Mouse (Mus musculus) activated CD4-positive, CD25-positive, alpha-beta regulatory T cell, adult 4 months (primary cell): ENCODE data around the gene Ctnnbip1. TPM values are rescaled to one million over a fixed set of nuclear protein-coding genes. Genes with fewer than 3 reads are reported as not detected.

Source experiments
- ATAC-seq: one replicate; pipeline ENCODE4 v1.8.0; 2017
- polyA plus RNA-seq, 2 experiments: library from polyadenylated mRNA; unstranded; fragments of 100-300 nt; shearing (Covaris generic); gene quantifications; one replicate each; pipeline ENCODE4 v1.2.1; 2017

The Ctnnbip1 gene
- polyA plus RNA-seq, 2 experiments from 2014 or later = 0.28 to 1.4 TPM

GRCm38 (mm10) chr4:149562905-149563347 is 44.9 kb downstream of the Ctnnbip1 start:
- ATAC-seq = no peak

DNA sequence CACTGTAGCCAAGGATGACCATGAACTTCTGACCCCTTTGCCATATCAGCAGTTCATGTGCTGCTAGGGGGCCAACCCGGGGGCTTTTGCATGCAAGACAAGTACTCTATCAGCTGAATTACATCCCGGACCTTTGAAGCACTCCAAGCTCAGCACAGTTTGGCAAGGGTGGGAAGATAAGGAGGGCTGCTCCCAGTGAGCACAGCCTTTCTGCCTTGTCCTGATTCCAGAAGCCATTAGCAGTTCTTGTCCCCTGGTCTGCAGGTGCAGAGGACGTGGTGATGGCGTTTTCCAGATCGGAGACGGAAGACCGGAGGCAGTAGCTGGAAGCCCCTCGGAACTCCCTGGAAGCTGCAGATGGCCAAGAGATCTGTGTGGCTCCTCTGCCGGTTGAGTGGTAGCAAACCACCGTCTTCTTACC is 45.9 kb downstream of the Ctnnbip1 start:
- ATAC-seq = no peak

DNA sequence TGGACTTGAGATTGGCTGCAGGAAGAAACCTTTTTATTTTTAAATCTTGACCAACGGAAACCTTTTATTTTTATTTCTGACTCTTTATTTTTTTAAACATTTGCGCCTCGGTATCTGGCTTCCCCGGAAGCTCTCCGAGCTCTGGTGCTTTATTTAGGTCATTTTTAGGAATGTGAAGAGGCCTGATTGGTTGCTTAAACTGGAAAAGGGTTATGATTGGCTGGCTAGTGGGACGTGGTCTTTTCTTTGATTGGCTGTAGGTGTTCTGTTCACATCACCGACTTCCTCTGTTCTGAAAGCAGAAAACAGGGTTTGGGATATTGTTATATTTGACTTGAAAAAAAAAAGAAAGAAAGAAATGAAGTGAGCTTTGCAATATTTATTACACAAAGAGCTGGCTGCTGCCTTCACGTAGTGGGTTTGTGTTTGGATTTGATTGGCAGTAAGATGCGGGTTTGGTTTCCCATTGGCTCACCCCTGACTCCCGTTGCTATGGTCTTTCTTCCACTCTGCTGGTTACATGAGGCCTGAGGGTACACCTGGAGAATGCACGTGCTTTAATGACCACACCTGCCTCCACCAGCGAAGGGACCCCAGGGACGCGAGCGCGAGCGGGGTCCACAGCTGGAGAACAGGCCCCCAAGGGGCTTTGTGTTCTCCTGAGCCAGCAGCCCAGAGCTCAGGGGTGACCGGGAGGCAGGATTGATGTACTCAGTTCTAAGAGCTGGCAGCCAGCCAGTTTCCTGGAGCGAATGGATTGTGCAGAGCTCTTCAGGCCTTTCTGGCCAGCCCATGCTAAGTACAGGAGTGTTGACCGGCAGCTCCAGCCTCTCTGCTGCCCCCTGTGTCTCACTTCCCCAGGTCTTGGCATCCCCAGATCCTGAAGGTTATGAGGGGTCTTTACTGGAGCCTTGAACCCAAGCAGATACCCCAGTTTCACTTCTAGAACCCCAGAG is 46.7 kb downstream of the Ctnnbip1 start:
- ATAC-seq = no peak

DNA sequence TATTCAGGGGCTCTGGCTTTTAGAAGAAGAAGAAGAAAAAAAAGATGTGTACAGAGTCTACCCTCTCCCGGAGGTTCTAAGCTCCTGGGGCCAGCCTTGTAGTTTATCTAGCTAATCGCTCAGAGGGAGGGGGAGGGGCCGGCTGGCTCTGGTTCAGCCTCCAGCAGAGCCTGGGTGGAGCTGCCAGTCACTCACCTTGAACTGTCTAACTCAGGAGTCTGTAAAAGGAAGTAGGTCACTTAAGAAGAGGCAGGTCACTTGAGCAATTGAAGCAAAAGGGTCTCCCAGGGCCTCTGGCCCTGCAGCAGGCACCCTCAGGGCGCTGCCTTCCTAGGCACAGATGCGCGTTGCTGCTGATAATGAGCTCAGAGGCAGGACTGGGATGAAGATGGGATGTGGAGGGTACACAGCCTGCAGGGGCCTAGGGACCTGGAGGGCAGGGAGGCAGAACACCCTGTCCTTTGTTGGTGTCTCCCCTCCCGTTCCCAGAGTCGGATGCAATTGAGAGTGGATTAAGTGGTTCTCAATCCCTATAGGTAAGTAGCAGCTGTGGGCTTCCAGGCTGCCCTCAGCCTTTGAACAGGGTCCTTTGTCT is 49.5 kb downstream of the Ctnnbip1 start:
- no peak for ATAC-seq

- no peak for ATAC-seq
These were observed 50.6 kb downstream of the Ctnnbip1 start for GRCm38 (mm10) chr4:149568622-149569021.

DNA sequence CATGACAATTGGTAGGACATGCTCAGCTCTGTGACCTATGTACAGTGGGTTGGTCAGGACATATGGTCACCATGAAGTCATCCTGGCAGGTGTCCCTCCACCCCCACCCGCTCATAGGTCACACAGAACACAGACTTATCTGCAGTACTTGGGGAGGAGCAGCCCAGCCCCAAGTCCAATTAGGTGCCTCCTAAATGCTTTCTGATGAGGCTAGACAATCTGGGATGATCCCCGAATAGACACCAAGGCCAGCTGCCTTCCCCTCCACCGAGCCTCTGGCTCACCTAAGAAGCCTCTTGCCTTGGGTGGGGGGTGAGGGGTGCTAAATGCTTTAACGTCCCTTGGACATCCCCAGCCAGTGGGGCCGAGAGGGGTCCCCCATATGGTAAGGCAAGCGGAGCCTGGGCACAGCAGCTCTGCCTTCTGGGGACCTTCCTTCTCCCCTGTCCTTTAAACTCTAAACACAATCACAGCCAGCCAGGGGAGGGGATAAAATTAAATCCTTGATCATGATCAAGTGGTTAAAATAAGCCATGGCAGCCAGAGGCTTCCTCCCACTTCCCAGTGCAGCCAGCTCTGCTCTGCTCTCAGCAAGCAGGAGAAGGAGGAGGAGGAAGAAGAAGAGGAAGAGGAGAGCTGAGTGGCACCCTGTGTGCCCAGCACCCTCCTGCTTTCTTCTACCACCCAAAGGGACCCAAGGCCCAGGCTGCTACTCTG is 51.9 kb downstream of the Ctnnbip1 start:
- no peak for ATAC-seq

- ATAC-seq = no peak
These were observed 52.4 kb downstream of the Ctnnbip1 start for GRCm38 (mm10) chr4:149570498-149570863.

- ATAC-seq = no peak
These were observed 53.2 kb downstream of the Ctnnbip1 start for GRCm38 (mm10) chr4:149571209-149571608.

DNA sequence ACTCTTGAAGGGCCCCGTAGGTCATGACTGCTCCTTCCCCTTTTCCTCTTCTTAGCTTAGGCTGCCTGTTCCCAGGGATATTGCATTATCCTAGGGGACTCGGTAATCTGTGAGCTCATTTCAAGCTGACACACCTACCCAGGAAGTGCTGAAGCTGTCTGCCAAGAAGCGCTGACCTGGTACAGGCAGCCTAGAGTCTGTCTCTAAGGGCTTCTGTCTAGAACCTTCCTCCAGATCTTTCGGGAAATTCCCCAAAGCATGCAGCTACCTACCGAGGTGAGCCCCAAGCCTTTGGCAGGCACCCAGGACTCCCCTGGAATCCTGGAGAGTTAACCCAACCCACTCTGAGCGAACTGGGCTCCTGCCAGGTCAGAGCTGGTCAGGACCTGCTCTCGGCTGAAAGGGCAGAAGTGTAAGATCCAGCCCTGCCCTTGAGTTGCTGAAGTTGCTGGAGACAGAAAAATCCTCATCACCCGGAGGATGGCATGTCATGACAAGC is 53.7 kb downstream of the Ctnnbip1 start:
- ATAC-seq = no peak

DNA sequence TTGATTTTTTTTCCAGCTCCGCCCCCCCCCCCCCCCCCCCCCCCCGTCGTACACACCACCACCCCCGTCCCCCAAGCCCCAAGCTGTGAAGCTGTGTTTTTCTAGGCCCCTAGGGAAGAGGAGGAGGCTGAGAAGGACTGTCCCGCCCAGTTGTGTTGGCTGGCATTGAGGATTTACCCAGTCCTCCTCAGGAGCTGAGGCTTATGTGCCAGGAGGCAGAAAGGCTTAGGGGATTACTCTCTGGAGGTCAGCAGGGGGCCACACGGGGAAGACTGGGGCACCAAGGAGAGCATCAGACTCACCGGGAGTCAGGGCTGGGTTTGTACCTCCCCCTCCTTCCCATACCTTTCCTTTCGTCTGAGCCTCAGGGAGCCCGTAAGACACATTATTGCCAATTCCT is 54.4 kb downstream of the Ctnnbip1 start:
- ATAC-seq = no peak

GRCm38 (mm10) chr4:149572851-149573250 is 54.8 kb downstream of the Ctnnbip1 start:
- no peak for ATAC-seq

GRCm38 (mm10) chr4:149574391-149574821 is 56.4 kb downstream of the Ctnnbip1 start:
- ATAC-seq = no peak

DNA sequence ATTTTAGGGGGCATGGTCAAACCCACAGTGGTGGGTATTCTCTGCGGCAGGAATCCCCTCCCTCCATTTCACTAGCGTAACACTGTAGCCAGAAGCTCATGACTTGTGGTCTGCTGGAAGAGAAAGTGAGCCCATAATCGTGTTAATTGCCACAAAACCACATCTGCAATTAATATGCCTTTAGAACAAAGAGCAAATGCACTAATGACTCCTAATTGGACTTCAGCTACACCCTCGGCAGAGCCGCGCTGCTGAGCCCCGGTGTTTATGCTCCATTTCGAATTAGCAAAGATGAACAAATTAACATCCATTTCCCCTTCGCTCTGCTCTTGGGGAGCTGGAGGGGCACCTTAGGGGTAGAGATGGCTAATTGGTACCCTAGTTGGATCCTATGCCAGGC is 58.0 kb downstream of the Ctnnbip1 start:
- ATAC-seq = no peak

DNA sequence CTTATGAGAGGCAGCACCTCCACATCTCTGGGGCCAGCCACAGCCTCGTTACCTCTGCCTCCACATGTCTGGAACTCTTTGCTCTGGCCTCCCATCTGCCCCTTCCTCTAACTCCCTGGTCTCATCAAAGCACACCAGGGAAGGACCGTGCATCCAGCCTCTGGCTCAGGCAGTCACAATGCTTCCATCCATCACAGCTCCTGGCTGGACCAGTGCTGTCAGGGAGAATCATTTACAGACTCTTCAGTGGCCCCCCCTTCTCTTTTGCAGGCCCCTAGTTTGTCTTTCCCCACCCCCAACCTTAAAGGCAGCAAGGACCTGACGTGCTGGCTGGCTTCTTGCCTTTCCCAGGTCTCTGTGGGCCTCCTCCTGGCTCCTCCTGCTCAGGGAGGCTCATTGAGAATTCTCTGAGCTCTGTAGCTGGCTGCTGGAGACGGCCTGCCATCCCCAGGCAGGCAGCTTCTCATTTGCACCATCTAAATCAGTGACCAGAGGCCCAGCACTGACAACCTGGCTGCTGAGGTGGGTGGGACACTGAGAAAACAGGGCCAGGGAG is 59.0 kb downstream of the Ctnnbip1 start:
- no peak for ATAC-seq

DNA sequence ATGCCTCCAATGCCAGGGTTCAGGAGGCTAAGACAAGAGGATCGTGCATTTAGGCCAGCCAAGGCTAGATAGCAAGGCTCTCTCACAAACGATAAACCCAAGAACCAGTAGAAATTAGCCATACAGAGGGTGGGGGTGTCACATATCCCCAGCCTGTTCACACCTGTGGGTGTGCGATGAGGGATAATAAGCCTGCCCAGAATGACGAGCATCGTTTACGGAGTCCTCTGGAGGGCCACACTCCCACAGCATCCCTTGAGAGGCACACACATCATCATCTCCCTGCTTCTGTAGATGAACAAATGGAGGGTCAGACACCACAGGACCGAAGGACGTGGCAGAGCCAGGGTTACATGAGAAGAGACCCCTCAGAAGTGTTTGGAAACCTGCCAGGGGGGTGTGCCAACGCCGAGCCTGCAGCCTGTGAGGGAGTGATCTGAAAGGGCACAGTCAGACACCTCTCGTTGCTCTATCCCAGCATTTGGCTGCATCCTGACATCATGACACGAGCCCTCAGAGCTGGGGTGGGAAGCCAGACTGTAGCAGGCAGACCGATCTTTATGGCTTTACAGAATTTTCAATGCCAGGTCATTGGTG is 60.1 kb downstream of the Ctnnbip1 start:
- ATAC-seq = no peak

- no peak for ATAC-seq
These were observed 60.8 kb downstream of the Ctnnbip1 start for GRCm38 (mm10) chr4:149578831-149579230.

DNA sequence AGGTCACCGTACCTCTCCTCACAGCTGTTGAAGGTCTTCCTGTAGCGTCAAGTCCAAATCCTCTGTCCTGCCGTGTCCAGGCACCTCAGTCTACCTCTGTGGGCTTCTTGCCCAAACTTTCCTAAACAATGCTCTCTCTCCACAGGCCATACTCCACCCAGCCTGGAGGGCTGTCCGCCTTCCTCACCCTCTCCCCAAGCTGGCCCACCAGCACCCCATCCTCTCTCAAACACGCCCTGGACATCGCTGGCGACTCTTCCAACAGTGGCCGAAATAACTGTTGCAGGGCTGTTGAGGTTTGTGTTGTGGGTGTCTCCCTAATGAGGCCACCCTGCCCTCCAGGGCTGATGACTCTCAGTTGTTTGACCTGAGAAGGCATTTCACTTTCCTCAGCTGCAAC is 67.2 kb downstream of the Ctnnbip1 start:
- ATAC-seq = no peak

DNA sequence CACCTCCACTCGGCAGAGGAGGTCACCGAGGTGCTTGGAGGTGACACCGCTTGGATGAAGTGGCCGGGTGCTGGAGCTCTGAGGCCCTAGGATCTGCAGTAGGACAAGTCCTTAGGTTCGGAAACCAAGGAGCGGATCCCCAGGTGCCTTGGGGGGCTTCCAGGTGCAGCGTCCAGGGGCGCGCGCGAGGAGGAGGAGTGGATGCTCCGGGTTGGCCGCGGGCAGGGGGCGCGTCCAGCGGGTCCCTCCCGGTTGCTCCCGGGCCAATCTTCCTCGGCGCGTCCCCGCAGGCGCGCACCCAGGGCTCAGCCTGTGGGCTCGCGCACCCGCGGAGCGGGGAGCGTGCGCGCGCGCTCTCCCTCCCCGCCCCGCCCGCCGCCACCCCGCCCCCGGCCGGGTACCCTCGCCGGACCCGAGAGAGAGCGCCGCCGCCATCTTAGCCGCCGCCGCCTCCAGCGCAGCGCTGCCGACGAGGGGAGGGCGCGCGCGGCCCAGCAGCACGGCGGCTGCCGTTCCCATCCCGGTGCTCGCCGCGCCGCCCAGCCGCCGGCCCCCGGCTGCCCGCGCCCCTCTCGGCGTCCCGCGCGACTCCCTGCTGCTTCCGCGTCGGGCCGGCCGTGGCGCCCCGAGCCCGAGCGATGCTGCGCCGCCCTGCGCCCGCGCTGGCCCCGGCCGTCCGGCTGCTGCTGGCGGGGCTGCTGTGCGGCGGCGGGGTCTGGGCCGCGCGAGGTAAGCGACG is 68.2 kb downstream of the Ctnnbip1 start, which contains the start of gene Clstn1:
Clstn1 (plus strand) TSS at position 425 of the 739 bp plus-strand sequence.
- peak; percentile 39 for ATAC-seq

- ATAC-seq = peak; percentile 46
These were observed 69.0 kb downstream of the Ctnnbip1 start for GRCm38 (mm10) chr4:149586783-149587595.

DNA sequence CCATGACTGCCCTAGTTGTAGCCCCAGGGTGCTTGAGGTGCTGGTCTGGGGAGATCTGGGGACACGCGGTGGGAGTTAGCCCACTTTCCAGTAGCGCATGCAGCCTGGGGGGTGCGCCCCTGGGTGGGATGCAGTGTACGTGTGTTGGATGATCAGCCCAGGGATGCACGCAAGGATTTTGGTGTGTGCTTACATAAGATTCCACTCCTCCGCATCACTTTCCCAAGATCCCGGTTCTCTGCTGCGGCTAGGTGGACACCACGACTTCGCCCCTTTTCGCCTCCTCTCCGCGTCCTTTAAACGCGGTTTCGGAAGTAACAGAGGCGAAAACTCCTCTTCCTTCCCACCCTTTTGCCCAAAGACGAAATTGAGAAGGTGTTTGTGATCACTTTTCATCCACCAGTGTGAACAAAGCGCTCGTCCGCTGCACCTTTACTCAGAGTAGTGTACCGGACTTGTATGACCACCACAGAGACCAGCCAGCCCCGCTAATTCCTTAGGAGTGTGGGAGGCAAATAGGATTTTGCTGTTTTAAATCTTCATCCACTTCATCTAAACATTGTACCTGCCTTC is 69.6 kb downstream of the Ctnnbip1 start:
- ATAC-seq = no peak
